Mouse (Mus musculus) forebrain, embryonic 16.5 days (tissue): ENCODE measurements at regions not wholly inside any gene's neighbourhood (a gene's known extent, or its start where the extent isn't known, plus 50 kb on each side); places are given as distances from the start of the nearest gene placed in this dataset.
A peak's percentile ranks its signal among the peaks of the same experiment; 100 is the strongest.

Experiments used
- ATAC-seq: fragments of 200-750 bp; cut with Nextera tagmentation; 2 replicates; pipeline ENCODE4 v1.8.0; 2017; ENCODE audit warnings: mild to moderate bottlenecking, moderate library complexity
- H3K27ac ChIP-seq: fragments of 300-500 bp; sonication (generic); 2 replicates; pipeline ENCODE4 v1.5.1; 2014; ENCODE audit warnings: low read length, control low read depth
- H3K27me3 ChIP-seq: fragments of 300-500 bp; sonication (generic); replicated peaks from 2 replicates; pipeline ENCODE4 v1.6.1; 2014; ENCODE audit warnings: low read length; ENCODE audit not compliant: control insufficient read depth, insufficient read depth
- H3K36me3 ChIP-seq: fragments of 300-500 bp; sonication (generic); 2 replicates; pipeline ENCODE4 v1.6.1; 2014; ENCODE audit not compliant: control insufficient read depth, insufficient read depth
- H3K4me1 ChIP-seq: fragments of 300-500 bp; sonication (generic); replicated peaks from 2 replicates; pipeline ENCODE4 v1.6.1; 2014; ENCODE audit warnings: low read length; ENCODE audit not compliant: control insufficient read depth, insufficient read depth
- H3K4me2 ChIP-seq: fragments of 300-500 bp; sonication (generic); 2 replicates; pipeline ENCODE4 v1.6.1; 2014; ENCODE audit warnings: mild to moderate bottlenecking, low read length, control low read depth
- H3K4me3 ChIP-seq: fragments of 300-500 bp; sonication (generic); replicated peaks from 2 replicates; pipeline ENCODE4 v1.5.1; 2014; ENCODE audit warnings: mild to moderate bottlenecking, low read length, control low read depth
- H3K9ac ChIP-seq: fragments of 300-500 bp; sonication (generic); replicated peaks from 2 replicates; pipeline ENCODE4 v1.6.1; 2014; ENCODE audit warnings: low read depth, low read length, control low read depth
- H3K9me3 ChIP-seq: fragments of 300-500 bp; sonication (generic); 2 replicates; pipeline ENCODE4 v1.6.1; 2016; ENCODE audit warnings: low read length; ENCODE audit not compliant: control insufficient read depth
- WGBS: fragments of 180-500 bp; shearing (Covaris S2); extraction: QIAGEN DNeasy Blood & Tissue Kit; methylation state at CpG from one replicate; pipeline ENCODE4 v1.1.7; 2014; 5-methylcytosine and 5-hydroxymethylcytosine counted together

- no peak overlapping the region for H3K9ac ChIP-seq
- no peak overlapping the region for H3K4me3 ChIP-seq
- H3K9me3 ChIP-seq: no peaks in the 10 kb centered on the region
- H3K4me1 ChIP-seq: peaks cover 32% of the 10 kb centered on the region
- H3K36me3 ChIP-seq: no peaks in the 10 kb centered on the region
- no peaks in the 10 kb centered on the region for H3K27me3 ChIP-seq
- no peak for ATAC-seq
- no peak overlapping the region for H3K4me2 ChIP-seq
- WGBS: 90% methylated on average over 4 of the region's 4 CpGs
- H3K27ac ChIP-seq: no peak overlapping the region
Measured at GRCm38 (mm10) chr13:28557032-28557570, 299.8 kb downstream of the Gm11361 start.

GRCm38 (mm10) chr13:28556385-28556938 is 299.1 kb downstream of the Gm11361 start:
- Histone ChIP-seq H3K9me3 (no peaks in the 10 kb centered on the region), H3K36me3 (no peaks in the 10 kb centered on the region), H3K27ac (no peak overlapping the region), H3K4me1 (peaks cover 32% of the 10 kb centered on the region), H3K4me3 (no peak overlapping the region), H3K27me3 (no peaks in the 10 kb centered on the region), H3K9ac (no peak overlapping the region), H3K4me2 (no peak overlapping the region)
- ATAC-seq: no peak
- 87% methylated on average over 5 of the region's 5 CpGs for WGBS

DNA sequence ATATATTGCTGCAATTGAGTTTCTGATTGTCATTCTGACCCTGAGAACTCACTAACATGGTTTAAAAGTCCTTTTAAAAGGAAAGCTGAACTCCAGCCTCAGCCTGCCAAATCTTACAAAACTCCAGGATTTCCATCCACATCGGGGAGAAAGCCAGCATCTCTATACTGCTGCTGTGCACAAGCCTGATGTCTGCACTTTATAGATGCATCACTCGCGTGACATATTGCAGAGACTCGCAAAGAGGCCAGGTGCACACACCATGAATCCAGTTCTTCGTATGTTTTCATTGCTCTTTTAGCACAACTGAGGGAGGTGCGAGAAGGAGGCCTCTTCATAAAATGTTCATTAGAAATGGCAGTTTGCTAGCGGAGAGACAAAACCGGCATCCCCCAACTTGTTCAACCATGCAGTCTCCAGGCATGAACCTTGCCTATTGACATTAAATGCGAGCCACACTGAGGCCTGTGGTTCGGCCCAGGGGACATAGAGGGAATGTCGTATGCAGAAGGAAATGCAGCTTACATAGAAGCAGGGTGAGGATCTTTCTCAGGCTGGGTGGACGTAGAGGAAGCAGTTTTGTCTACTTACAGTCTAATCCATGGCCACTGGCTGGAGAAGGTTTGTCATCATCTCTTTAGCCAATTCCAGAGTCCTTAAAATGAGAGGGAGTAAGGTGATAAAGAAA is 297.0 kb downstream of the Gm11361 start:
- Histone ChIP-seq H3K4me1 (peaks cover 32% of the 10 kb centered on the region), H3K27me3 (no peaks in the 10 kb centered on the region), H3K9me3 (no peaks in the 10 kb centered on the region), H3K4me2 (no peak overlapping the region), H3K9ac (no peak overlapping the region), H3K36me3 (no peaks in the 10 kb centered on the region), H3K27ac (peak overlapping the region; percentile 58), H3K4me3 (no peak overlapping the region)
- WGBS: 59% methylated on average over 12 of the region's 12 CpGs
- no peak for ATAC-seq

DNA sequence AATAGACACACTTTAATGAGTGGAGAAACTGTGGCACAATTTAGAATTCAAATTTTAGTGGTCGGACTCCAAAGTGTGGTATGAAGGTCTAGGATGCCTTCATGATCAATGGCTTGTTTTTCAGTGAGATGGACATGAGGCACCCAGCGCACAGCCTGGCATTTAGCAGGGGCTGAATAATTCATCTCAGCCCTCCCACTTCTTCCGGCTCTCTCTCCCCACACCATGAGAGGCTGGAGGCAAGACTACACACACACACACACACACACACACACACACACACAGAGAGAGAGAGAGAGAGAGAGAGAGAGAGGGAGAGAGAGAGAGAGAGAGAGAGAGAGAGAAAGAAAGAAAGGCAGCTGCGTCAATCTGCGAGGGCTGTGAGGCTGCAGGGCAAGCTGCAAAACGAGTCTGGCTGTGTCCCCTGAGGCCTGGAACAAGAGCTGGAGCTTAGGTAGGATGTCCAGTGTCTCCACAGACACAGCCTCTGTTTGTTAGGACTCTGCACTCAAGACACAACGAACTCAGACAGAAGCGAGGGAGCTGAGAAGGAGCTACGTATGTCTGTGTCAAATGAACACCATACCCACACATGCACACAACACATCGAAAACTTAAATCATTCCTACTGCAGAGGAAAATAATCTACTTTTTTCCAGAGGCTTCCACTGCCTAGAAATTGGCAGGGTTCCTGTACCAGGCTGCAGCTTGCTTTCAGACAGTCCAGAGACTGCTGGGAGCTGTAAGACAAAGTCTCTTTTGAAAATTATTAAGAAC is 295.8 kb downstream of the Gm11361 start:
- Histone ChIP-seq H3K36me3 (no peaks in the 10 kb centered on the region), H3K4me2 (no peak overlapping the region), H3K27ac (peak overlapping the region; percentile 58), H3K27me3 (no peaks in the 10 kb centered on the region), H3K9ac (0 out of 2 replicates have a peak overlapping the region, but pooled peaks have one; percentile 2), H3K9me3 (no peaks in the 10 kb centered on the region), H3K4me3 (no peak overlapping the region), H3K4me1 (peaks cover 32% of the 10 kb centered on the region)
- 18% methylated on average over 10 of the region's 10 CpGs for WGBS
- ATAC-seq: peak; percentile 73

DNA sequence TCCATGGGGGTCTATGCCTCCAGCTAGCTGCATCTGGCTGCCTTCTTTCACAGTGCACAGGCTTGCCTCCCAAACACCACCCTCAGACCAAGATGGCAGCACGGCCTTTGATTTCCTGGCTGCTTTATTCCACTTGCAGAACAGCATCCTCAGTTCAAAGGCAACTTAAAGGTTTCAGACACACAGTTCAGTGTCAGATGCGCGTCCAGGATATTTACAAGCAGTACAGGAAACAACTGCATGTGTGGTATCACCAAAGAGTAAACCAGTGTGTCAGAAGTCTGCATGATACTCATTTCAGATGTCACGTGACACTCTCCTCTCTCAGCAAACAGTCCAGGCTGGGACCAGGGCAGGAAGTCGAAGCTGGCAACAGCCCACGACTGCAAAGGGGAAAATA is 294.2 kb downstream of the Gm11361 start:
- H3K9ac ChIP-seq: no peak overlapping the region
- no peak overlapping the region for H3K4me3 ChIP-seq
- no peaks in the 10 kb centered on the region for H3K9me3 ChIP-seq
- no peak overlapping the region for H3K4me2 ChIP-seq
- H3K36me3 ChIP-seq: no peaks in the 10 kb centered on the region
- 87% methylated on average over 6 of the region's 6 CpGs for WGBS
- H3K27me3 ChIP-seq: no peaks in the 10 kb centered on the region
- H3K27ac ChIP-seq: no peak overlapping the region
- H3K4me1 ChIP-seq: peaks cover 32% of the 10 kb centered on the region
- no peak for ATAC-seq

DNA sequence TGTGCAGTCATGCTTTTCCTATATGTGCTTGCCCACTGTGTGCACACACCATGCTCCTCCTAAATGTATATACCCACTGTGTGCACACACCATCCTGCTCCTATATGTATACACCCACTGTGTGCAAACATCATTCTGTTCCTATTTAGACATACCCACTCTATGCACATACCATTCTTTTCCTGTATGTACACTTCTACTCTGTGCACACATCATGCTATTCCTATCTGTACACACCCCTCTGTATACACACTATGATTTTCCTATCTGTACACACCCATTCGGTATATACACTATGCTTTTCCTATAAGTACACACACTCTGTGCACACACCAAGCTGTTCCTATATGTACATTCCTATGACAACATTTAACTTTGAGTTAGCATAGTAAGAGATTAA is 288.5 kb downstream of the Gm11361 start:
- H3K27ac ChIP-seq: no peak overlapping the region
- H3K36me3 ChIP-seq: no peaks in the 10 kb centered on the region
- H3K4me1 ChIP-seq: peaks cover 14% of the 10 kb centered on the region
- H3K9ac ChIP-seq: no peak overlapping the region
- 98% methylated on average over 1 of the region's 1 CpGs for WGBS
- 0 out of 2 replicates have a peak, but pooled peaks have one; percentile 18 for ATAC-seq
- no peak overlapping the region for H3K4me3 ChIP-seq
- no peaks in the 10 kb centered on the region for H3K9me3 ChIP-seq
- no peak overlapping the region for H3K4me2 ChIP-seq
- H3K27me3 ChIP-seq: no peaks in the 10 kb centered on the region

DNA sequence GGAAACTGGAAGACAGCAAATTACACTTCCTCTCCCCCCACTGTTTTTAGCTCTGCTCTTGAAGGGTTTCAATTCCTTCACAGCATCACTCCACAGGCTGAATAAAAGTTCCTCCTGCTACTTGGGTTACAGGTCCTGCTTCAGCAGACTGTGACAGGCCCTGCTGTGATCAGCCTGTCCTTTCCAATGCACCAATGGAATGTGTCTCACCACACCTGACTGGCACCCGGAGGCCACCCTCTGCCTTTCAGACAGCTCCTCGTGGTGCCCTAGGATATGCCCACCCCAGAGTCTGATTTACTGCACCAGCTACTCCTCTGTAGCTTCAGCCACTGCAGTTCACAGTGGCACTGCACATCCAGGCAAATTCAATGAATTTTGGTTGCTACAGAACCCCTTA is 288.0 kb downstream of the Gm11361 start:
- no peak overlapping the region for H3K4me3 ChIP-seq
- no peaks in the 10 kb centered on the region for H3K27me3 ChIP-seq
- H3K9me3 ChIP-seq: no peaks in the 10 kb centered on the region
- no peak overlapping the region for H3K9ac ChIP-seq
- 0 out of 2 replicates have a peak, but pooled peaks have one; percentile 16 for ATAC-seq
- H3K4me2 ChIP-seq: no peak overlapping the region
- H3K36me3 ChIP-seq: no peaks in the 10 kb centered on the region
- WGBS: 45% methylated on average over 2 of the region's 2 CpGs
- peaks cover 14% of the 10 kb centered on the region for H3K4me1 ChIP-seq
- H3K27ac ChIP-seq: no peak overlapping the region

DNA sequence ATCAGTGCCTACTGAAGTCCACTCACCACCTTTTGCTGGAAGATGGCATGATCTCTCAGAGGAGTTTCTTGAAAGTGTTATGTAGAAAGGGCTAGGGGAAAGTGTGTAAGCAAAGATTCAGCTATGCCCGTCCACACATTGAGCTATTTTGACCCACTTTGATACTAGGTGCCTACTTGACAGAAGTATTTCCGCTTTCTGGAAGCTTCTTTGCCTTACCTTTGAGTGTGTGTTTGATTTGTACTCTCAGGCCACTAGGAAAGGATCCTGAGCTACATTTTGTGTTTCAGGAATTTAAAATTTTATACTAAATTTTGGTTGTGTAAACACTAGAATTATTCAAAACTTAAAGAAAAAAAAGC is 287.5 kb downstream of the Gm11361 start:
- Histone ChIP-seq H3K9ac (no peak overlapping the region), H3K9me3 (no peaks in the 10 kb centered on the region), H3K36me3 (no peaks in the 10 kb centered on the region), H3K4me2 (no peak overlapping the region), H3K27ac (0 out of 2 replicates have a peak overlapping the region, but pooled peaks have one; percentile 25), H3K4me3 (no peak overlapping the region), H3K27me3 (no peaks in the 10 kb centered on the region), H3K4me1 (peaks cover 14% of the 10 kb centered on the region)
- 46% methylated on average over 2 of the region's 2 CpGs for WGBS
- ATAC-seq: 0 out of 2 replicates have a peak, but pooled peaks have one; percentile 13
